Mouse (Mus musculus) forebrain, embryonic 14.5 days (tissue): Measurements from ENCODE around the gene Hils1. TPM values are rescaled to one million over a fixed set of nuclear protein-coding genes. Genes with fewer than 3 reads are reported as not detected.
"Not testable (repeated sequence)": the region's sequence is repeated elsewhere in the genome, so short reads cannot be mapped to it uniquely, and the experiment has no call there.

ENCODE experiments used
- ATAC-seq: fragments of 200-750 bp; cut with Nextera tagmentation; 2 replicates; pipeline ENCODE4 v1.8.0; 2017; ENCODE audit warnings: mild to moderate bottlenecking, moderate library complexity
- DNase-seq: peaks from one replicate; pipeline ENCODE4 v3.0.0-alpha.2; 2015; ENCODE audit warnings: low spot score
- H3K27ac ChIP-seq: fragments of 300-500 bp; sonication (generic); 2 replicates; pipeline ENCODE4 v1.5.1; 2014; ENCODE audit warnings: low read depth, mild to moderate bottlenecking, control low read depth, low read length, moderate library complexity
- H3K27me3 ChIP-seq: fragments of 300-500 bp; sonication (generic); replicated peaks from 2 replicates; pipeline ENCODE4 v1.6.1; 2014; ENCODE audit warnings: low read length, control low read depth, mixed read lengths; ENCODE audit not compliant: control insufficient read depth, insufficient read depth
- H3K36me3 ChIP-seq: fragments of 300-500 bp; sonication (generic); 2 replicates; pipeline ENCODE4 v1.6.1; 2014; ENCODE audit warnings: low read length, control low read depth; ENCODE audit not compliant: control insufficient read depth, insufficient read depth
- H3K4me1 ChIP-seq: fragments of 300-500 bp; sonication (generic); 2 replicates; pipeline ENCODE4 v1.6.1; 2014; ENCODE audit warnings: antibody characterized with exemption, low read length, control low read depth; ENCODE audit not compliant: control insufficient read depth, insufficient read depth
- H3K4me2 ChIP-seq: fragments of 300-500 bp; sonication (generic); 2 replicates; pipeline ENCODE4 v1.6.1; 2014; ENCODE audit warnings: mild to moderate bottlenecking, control low read depth, low read length
- H3K4me3 ChIP-seq: fragments of 300-500 bp; sonication (generic); 2 replicates; pipeline ENCODE4 v1.5.1; 2014; ENCODE audit warnings: low read depth, low read length, control low read depth
- H3K9ac ChIP-seq: fragments of 300-500 bp; sonication (generic); 2 replicates; pipeline ENCODE4 v1.6.1; 2014; ENCODE audit warnings: mild to moderate bottlenecking, low read length, control low read depth, moderate library complexity
- H3K9me3 ChIP-seq: fragments of 300-500 bp; sonication (generic); replicated peaks from 2 replicates; pipeline ENCODE4 v1.6.1; 2016; ENCODE audit warnings: low read length, control low read depth, mixed read lengths; ENCODE audit not compliant: control insufficient read depth
- WGBS: fragments of 180-500 bp; shearing (Covaris S2); extraction: QIAGEN DNeasy Blood & Tissue Kit; methylation state at CpG from one replicate; pipeline ENCODE4 v1.1.7; 2014; 5-methylcytosine and 5-hydroxymethylcytosine counted together
- polyA plus RNA-seq: library from polyadenylated mRNA; unstranded; fragments of >200 nt; fragmentation: Nextera tagmentation; extraction: Ambion mirVana; gene quantifications from 2 replicates; pipeline ENCODE4 v1.2.1, GENCODE M21; 2014

The Hils1 gene
- polyA plus RNA-seq, 1 experiment from 2014 or later = not detected

DNA sequence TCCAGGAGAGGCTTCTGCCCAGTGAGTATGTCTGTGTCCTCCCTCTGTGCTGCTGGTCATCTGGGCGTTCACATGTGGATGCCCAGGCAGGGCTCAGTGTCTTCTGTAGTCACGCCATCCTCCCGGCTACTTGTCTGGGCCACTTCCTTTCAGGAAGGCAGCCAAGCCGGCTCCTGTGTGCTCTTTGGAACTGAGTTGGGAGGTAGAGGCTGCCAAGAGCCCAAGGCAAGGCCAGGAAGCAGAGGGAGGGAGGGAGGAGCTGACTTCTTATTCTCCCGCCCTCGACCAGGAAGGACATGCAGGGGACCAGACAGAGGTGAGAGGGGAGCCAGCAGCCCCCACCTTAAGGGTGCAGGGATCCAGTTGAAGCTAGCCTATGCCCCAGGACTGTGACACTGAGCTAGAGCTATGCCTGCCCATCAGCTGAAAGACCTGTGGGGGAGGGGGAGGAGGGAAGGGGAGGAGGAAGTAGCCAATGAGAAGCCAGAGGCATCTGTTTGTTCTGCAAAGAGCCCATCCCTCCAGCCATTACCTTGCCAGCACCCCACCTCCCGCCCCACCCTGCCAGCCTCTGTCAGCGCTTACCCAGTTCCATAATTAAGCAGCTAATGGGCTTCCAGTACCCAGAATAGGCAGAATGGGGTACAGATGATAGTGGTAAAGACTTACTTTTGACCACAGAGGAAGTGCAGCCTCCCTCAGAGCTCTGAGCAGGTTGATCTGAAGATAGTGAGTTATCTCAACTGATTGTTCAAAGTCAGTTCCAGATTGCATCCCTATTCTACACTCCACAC lies 9.1 kb upstream of the Hils1 start:
- Histone ChIP-seq H3K9ac (no peak overlapping the region), H3K27me3 (no peaks in the 10 kb centered on the region), H3K4me3 (no peak overlapping the region), H3K36me3 (no peaks in the 10 kb centered on the region), H3K4me1 (no peaks in the 10 kb centered on the region; the same call in 1 of the 2 replicates), H3K9me3 (no peaks in the 10 kb centered on the region), H3K4me2 (no peak overlapping the region), H3K27ac (peak overlapping the region; percentile 44; the same call in 1 of the 2 replicates)
- DNase-seq (peak; percentile 65), ATAC-seq (peak; percentile 74)
- WGBS = 25% methylated on average over 8 of the region's 8 CpGs

DNA sequence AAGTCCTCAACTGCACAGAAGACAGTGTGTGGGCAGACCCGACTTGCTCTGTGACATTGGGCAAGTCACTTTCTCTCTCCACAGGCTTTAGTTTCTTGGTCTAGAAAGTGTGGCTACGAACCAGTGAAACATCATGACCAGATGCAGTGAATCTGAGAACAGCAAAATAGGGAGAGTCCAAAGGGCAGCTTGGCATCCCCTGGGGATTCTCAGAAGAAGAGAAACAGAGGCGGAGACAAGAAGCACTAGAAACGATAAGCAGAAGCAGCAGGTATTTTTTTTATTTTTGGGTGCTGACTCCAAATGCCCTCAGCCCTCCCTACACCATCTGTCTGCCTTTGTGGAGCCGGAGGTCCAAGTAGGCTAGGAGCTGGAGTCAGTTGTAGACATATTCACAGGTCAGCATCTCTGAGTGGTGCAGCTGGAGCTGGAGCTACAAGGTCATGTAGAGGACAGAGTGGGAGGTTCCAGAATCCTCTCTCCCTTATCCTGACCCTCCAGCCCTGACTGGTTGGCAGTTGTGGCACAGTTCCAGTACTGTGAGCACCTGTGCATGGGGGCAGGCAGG lies 4.8 kb upstream of the Hils1 start:
- DNase-seq (no peak), ATAC-seq (no peak)
- 83% methylated on average over 5 of the region's 5 CpGs for WGBS
- H3K4me2 ChIP-seq = no peak overlapping the region
- no peaks in the 10 kb centered on the region for H3K36me3 ChIP-seq
- H3K4me3 ChIP-seq = no peak overlapping the region
- no peak overlapping the region for H3K27ac ChIP-seq
- H3K9me3 ChIP-seq = no peaks in the 10 kb centered on the region
- H3K9ac ChIP-seq = no peak overlapping the region
- no peaks in the 10 kb centered on the region for H3K27me3 ChIP-seq
- H3K4me1 ChIP-seq = no peaks in the 10 kb centered on the region

DNA sequence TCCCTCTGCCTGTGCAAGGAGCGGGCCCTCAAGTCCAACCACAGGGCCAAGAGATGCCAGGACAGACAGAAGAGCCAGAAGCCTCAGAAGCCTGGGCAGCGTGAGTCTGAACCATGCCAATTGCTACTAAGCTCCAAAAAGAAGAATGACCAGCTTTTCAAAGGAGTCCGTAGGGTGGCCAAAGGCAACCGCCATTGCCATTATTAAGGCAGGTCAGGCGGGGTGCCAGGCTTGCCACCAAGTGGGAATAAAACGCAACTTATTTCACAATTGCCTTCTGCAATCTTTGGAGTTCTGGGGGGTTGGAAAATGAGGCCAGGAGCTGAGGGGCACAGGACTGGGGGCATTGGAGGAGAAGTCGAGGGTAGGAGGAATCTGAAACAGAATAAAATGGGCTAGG lies 794 bp downstream of the Hils1 start:
- WGBS = 74% methylated on average over 7 of the region's 7 CpGs
- Histone ChIP-seq H3K36me3 (no peaks in the 10 kb centered on the region), H3K27me3 (no peaks in the 10 kb centered on the region), H3K4me3 (no peak overlapping the region), H3K9me3 (no peaks in the 10 kb centered on the region), H3K4me2 (no peak overlapping the region), H3K4me1 (no peaks in the 10 kb centered on the region), H3K27ac (no peak overlapping the region), H3K9ac (no peak overlapping the region)
- ATAC-seq = no peak
- no peak for DNase-seq

DNA sequence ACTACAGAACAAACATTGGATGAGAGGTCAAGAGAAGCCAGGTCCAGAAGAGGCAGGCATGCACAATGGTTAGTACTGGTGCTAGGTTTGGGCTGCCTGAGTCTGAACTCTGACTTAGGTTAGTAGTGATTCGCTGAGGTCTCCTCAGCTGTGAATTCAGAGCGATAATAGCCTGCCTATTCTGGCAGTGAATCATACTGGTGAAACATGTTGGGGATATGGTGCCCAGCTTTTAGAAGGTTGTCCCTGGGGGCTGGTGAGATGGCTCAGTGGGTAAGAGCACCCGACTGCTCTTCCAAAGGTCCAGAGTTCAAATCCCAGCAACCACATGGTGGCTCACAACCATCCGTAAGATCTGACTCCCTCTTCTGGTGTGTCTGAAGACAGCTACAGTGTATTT lies 2.3 kb downstream of the Hils1 start:
- not testable (repeated sequence) for H3K4me1 ChIP-seq, H3K4me3 ChIP-seq, H3K36me3 ChIP-seq, H3K27me3 ChIP-seq, H3K4me2 ChIP-seq, H3K9ac ChIP-seq, DNase-seq, ATAC-seq, H3K27ac ChIP-seq, H3K9me3 ChIP-seq
- WGBS = 91% methylated on average over 4 of the region's 4 CpGs

DNA sequence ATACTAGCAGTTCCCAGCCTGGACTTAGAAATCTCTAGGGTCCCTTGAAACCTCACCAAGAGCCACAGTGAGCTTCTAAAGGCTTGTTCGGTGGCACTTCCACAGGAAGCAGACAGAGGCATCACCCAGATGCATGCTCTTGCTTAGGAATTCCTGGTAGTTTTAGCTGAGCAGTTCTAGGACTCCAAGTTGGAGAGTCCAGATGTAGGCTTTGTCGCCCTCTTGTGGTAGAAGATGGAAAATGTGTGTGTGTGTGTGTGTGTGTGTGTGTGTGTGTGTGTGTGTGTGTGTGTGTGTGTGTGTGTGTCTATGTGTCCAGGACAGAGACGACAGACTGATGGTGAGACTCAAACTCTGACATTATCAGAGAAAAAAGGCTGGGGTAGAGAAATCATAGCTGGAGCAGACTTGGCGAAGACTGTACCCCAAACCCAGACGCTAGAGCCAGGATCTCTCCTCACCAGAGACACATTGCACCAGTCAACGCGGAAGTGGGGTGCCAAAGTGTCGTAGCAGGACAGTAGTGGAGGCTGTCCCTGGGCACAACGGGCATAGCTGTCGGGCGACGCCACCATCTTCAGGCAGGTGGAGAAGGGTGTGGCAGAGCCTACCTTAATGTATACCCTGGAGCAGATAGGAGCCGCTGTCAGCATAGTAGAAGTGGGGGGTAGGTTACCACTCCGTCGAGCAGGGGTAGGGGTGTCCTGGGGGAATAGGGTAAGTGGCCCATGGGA lies 3.0 kb downstream of the Hils1 start:
- peak; percentile 82 for DNase-seq
- WGBS = 59% methylated on average over 15 of the region's 15 CpGs
- no peak overlapping the region for H3K9ac ChIP-seq
- H3K27me3 ChIP-seq = no peaks in the 10 kb centered on the region
- H3K9me3 ChIP-seq = no peaks in the 10 kb centered on the region
- H3K4me3 ChIP-seq = no peak overlapping the region
- H3K27ac ChIP-seq = no peak overlapping the region
- ATAC-seq = no peak
- no peaks in the 10 kb centered on the region for H3K36me3 ChIP-seq
- no peaks in the 10 kb centered on the region for H3K4me1 ChIP-seq
- no peak overlapping the region for H3K4me2 ChIP-seq

DNA sequence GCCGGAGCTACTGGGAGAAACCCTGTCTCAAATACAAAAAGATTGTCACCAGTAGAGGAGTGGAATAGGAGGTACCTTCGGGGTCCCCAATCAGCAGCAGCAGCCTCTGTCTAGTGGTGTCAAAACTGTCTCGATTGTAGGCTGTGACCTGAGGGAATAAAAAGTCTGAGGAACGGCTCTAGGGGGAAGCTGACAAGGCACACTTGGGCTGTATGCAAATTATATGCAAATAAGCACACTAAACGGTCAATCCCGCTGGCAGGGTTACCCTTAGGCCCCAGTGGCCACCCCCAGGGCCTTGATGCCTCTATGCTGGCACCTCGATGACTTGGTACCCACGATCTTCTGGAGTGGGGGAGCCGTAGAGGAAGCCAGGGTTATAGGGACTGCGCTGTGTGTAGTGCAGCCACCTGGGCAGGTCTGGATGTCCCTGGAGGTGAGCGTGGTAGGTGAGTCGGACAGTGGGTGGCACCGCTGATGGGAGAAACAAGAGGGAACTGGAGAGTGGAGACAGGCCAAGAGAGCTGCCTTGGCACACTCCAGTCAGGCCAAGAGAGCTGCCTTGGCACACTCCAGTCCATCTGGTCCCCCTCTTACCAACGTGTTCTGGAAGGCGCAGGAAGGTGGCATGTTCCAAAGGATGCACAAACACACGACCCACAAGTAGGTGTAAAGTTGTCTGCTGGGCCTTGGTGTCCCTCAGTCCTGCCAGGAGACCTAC lies 4.7 kb downstream of the Hils1 start:
- DNase-seq = no peak
- Histone ChIP-seq H3K4me2 (no peak overlapping the region), H3K9ac (no peak overlapping the region), H3K36me3 (no peaks in the 10 kb centered on the region), H3K9me3 (no peaks in the 10 kb centered on the region), H3K27me3 (no peaks in the 10 kb centered on the region), H3K4me3 (no peak overlapping the region), H3K4me1 (no peaks in the 10 kb centered on the region), H3K27ac (no peak overlapping the region)
- ATAC-seq = no peak
- 61% methylated on average over 16 of the region's 16 CpGs for WGBS

DNA sequence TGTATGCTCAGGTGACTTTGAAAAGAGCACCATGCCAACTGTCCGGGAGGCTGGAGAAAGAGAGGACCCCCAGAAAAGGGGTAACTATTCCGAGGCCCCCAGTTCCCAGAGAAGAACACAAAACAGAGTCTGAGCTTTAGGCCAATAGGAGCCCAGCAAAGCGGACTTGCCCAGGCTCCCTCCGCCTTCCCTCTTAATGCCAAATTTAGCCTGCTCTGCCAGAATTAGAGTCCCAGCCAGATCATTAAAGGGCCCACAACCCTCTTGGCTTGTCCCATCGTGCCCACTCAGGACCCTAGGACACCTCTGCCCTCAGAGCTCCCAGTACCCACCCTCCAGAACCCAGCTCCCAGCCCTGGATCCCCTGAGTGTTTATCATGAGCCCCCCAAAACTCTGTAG lies 5.5 kb downstream of the Hils1 start:
- Histone ChIP-seq H3K36me3 (no peaks in the 10 kb centered on the region), H3K9ac (no peak overlapping the region), H3K4me2 (no peak overlapping the region), H3K27ac (no peak overlapping the region), H3K27me3 (no peaks in the 10 kb centered on the region), H3K9me3 (no peaks in the 10 kb centered on the region), H3K4me1 (peaks cover under 1% of the 10 kb centered on the region; the same call in 1 of the 2 replicates), H3K4me3 (no peak overlapping the region)
- WGBS = 64% methylated on average over 5 of the region's 5 CpGs
- ATAC-seq (no peak), DNase-seq (no peak)

DNA sequence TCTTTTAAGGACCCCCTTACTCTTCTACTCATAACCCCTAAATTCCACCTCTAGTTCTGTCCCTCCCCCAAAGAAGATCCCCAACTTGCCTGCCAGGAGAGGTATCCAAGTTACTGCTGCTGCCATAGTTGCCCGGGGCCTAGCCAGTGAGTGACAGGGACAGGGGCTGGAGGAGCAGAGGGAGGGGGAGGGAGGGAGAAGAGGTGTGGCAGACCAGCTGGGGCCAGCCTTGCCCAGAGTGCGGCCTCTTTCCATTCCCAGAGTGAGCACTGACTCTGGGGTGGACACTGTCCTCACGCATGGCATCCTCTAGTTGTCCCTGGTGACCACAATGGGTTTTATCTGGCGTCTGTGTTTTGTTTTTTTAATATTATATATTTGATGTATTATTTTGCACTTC lies 5.9 kb downstream of the Hils1 start:
- WGBS = 50% methylated on average over 4 of the region's 4 CpGs
- Histone ChIP-seq H3K4me1 (peaks cover 4% of the 10 kb centered on the region; the same call in 1 of the 2 replicates), H3K36me3 (no peaks in the 10 kb centered on the region), H3K27ac (no peak overlapping the region), H3K4me3 (no peak overlapping the region), H3K4me2 (no peak overlapping the region), H3K27me3 (no peaks in the 10 kb centered on the region), H3K9ac (no peak overlapping the region), H3K9me3 (no peaks in the 10 kb centered on the region)
- ATAC-seq (no peak), DNase-seq (no peak)
